Mouse (Mus musculus) left cerebral cortex, adult 8-10 months (tissue): ENCODE data around the gene Eif2ak1. TPM values are rescaled to one million over a fixed set of nuclear protein-coding genes. Genes with fewer than 3 reads are reported as not detected.

Experiments
- DNase-seq, 2 experiments: peaks; one replicate each; pipeline ENCODE4 v3.0.0; 2022; ENCODE audit warnings: low spot score in 2 of 2
- total RNA-seq, 4 experiments: library from RNA; stranded (reverse); gene quantifications; 2 replicates each; pipeline ENCODE4 v1.2.4; 2022

Gene Eif2ak1
- total RNA-seq, 4 experiments from 2014 or later = 42.9 to 43.6 (median 43.3) TPM

DNA sequence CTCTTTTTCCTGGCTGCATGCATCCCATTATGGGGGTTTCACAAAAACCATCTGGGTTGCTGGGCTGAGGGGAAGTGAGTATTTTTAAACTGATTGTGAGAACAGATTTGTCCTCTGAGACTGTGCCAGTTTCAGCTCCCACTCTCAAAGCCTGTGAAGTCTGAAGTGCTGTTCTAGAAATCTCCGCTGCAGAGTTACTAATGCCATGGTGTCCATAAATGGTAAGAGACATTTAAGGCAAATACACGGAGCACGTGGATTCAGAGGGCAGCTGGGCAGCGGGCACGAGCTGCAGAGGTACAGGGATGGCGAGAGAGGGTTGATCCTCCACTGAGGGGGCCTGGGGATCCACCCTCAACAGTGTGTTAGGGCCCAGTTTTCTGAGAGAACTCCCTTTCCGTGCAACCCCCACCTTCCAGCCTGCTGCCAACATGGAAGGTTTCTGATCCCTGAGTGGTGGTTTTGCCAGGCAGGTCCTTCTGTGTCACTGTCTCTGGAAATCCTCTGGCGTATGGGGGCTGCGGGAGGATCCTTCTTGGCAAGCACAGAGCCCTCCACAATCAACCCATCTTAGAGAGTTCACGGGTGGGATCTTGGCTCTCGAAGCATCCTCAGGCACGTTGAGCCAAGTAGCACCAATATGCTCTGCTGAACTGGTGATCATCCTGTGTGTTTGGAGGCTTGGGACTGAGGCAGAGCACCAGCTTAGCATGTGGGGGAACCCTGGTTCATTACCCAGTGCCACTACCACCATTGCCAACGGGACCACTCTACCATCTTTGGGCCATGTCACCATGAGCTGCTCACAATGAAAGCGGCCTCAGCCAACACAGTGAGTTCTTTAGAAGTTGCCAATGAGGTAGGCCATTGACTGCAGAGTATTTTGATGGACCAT lies 125.9 kb downstream of the Eif2ak1 start:
- DNase-seq = peak; percentile 41 to 89

DNA sequence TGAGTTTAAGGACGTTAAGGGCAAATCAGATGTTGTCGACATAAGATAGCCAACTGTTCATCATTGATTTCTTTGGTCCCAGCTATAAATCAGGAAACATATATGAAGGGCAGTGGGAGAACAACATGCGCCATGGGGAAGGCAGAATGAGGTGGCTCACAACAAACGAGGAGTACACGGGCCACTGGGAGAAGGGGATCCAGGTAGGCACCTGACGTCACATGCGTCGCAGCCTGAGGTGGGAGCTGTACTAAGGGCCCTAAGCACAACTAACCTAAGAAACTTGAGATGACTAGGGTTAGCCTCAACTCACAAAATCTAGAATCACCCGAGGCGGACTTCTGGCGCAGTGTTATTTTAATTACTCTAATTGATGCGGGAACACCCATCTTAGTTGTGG lies 130.8 kb downstream of the Eif2ak1 start:
- DNase-seq = no peak

DNA sequence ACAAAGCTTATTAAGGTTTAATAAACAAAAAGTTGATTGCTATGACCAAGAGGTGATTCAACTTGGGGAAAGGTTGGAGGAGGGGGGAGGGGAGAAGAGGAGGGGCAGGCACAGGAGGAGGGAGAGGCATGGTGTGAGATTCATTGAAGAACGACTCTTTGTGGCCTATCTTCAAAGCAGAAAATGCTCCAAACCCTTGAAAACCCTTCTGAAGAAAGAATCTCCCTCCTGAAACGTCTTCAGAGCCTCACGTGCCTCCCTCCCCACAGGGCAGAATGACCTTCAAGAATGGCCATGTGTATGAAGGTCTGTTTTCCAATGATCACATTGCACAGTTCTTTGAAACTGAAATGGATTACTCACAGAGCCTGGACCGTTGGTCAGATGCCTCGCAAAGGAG lies 132.4 kb downstream of the Eif2ak1 start:
- no peak for DNase-seq

Other genes starting within 250 kb of the Eif2ak1 start
- 10 to 100 TPM; 29.9 to 37.5 (median 32.7) TPM for gene Cyth3, start 195.3 kb upstream of the Eif2ak1 start, total RNA-seq
- 10 to 100 TPM; 21.5 to 25.3 (median 23.8) TPM for gene Usp42, start 85.5 kb upstream of the Eif2ak1 start, total RNA-seq
- under 1 TPM in 1 of 4 experiments, not detected in 3; 0.24 TPM for gene Ankrd61, start 79.9 kb downstream of the Eif2ak1 start, total RNA-seq
- gene Aimp2, start 92.1 kb downstream of the Eif2ak1 start, total RNA-seq = 10 to 100 TPM; 27.6 to 32.1 (median 29.9) TPM
- gene Pms2, start 92.2 kb downstream of the Eif2ak1 start, total RNA-seq = 10 to 100 TPM; 18.2 to 22.7 (median 21.7) TPM
- 1 to 10 TPM in 3 of 4 experiments, under 1 TPM in 1; 0.91 to 2.3 (median 1.6) TPM for gene Gm42421, start 110.4 kb downstream of the Eif2ak1 start, total RNA-seq
- 1 to 10 TPM; 4.0 to 6.2 (median 5.0) TPM for gene Rsph10b, start 115.2 kb downstream of the Eif2ak1 start, total RNA-seq
- 10 to 100 TPM; 39.1 to 44.3 (median 40.7) TPM for gene Ccz1, start 197.1 kb downstream of the Eif2ak1 start, total RNA-seq
- gene Ocm, start 208.9 kb downstream of the Eif2ak1 start, total RNA-seq = 1 to 10 TPM; 1.0 to 2.6 (median 1.1) TPM